Mouse (Mus musculus) right cerebral cortex, postnatal 10 days (tissue): ENCODE measurements around the gene Scaf11.
"Not testable (repeated sequence)": the region's sequence is repeated elsewhere in the genome, so short reads cannot be mapped to it uniquely, and the experiment has no call there.

Experiments
- DNase-seq, 2 experiments: peaks; one replicate each; pipeline ENCODE4 v3.0.0; 2021; ENCODE audit warnings: low spot score in 2 of 2

The Scaf11 gene

GRCm38 (mm10) chr15:96465076-96465475 is 4.4 kb upstream of the Scaf11 start:
- DNase-seq: peak in 1 of 2 experiments; percentile 21

- DNase-seq: peak in 1 of 2 experiments; percentile 24
These were observed 3.2 kb upstream of the Scaf11 start for GRCm38 (mm10) chr15:96463821-96464220.

GRCm38 (mm10) chr15:96462611-96463010 is 2.0 kb upstream of the Scaf11 start:
- DNase-seq: peak in 1 of 2 experiments; percentile 29

GRCm38 (mm10) chr15:96461541-96462512 is 1.2 kb upstream of the Scaf11 start:
- peak in 1 of 2 experiments; percentile 76 for DNase-seq

GRCm38 (mm10) chr15:96460451-96460729 is 253 bp downstream of the Scaf11 start:
- DNase-seq: no peak

- peak; percentile 62 to 68 for DNase-seq
These were observed 747 bp downstream of the Scaf11 start for GRCm38 (mm10) chr15:96459741-96460450.

GRCm38 (mm10) chr15:96458273-96458672 is 2.4 kb downstream of the Scaf11 start:
- DNase-seq: peak in 1 of 2 experiments; percentile 20

GRCm38 (mm10) chr15:96457338-96457664 is 3.3 kb downstream of the Scaf11 start:
- DNase-seq: no peak

- peak in 1 of 2 experiments; percentile 22 for DNase-seq
These were observed 3.8 kb downstream of the Scaf11 start for GRCm38 (mm10) chr15:96456651-96457337.

GRCm38 (mm10) chr15:96455595-96456214 is 4.9 kb downstream of the Scaf11 start:
- peak in 1 of 2 experiments; percentile 4 for DNase-seq

GRCm38 (mm10) chr15:96453346-96453745 is 7.3 kb downstream of the Scaf11 start:
- no peak for DNase-seq

- DNase-seq: peak in 1 of 2 experiments; percentile 15
These were observed 11.9 kb downstream of the Scaf11 start for GRCm38 (mm10) chr15:96448656-96449299.

GRCm38 (mm10) chr15:96446785-96447184 is 13.9 kb downstream of the Scaf11 start:
- DNase-seq: no peak

GRCm38 (mm10) chr15:96441480-96441879 is 19.2 kb downstream of the Scaf11 start:
- DNase-seq: not testable (repeated sequence)

- no peak for DNase-seq
These were observed 26.4 kb downstream of the Scaf11 start for GRCm38 (mm10) chr15:96434202-96434601.

- DNase-seq: no peak
These were observed 40.7 kb downstream of the Scaf11 start for GRCm38 (mm10) chr15:96419920-96420319.

GRCm38 (mm10) chr15:96418161-96418560 is 42.5 kb downstream of the Scaf11 start:
- no peak for DNase-seq

- peak in 1 of 2 experiments; percentile 49 for DNase-seq
These were observed 51.9 kb downstream of the Scaf11 start for GRCm38 (mm10) chr15:96408717-96409121.

- no peak for DNase-seq
These were observed 53.5 kb downstream of the Scaf11 start for GRCm38 (mm10) chr15:96407151-96407550.

- DNase-seq: no peak
These were observed 54.4 kb downstream of the Scaf11 start for GRCm38 (mm10) chr15:96406253-96406652.

- DNase-seq: no peak
These were observed 55.1 kb downstream of the Scaf11 start for GRCm38 (mm10) chr15:96405548-96405947.
